ENCODE assay signal across 25 mouse cellular contexts in genomic region chr3:131191454-131191853, GRCm38 (mm10).
A peak's percentile ranks its signal among the peaks of the same experiment; 100 is the strongest.
DNase-seq lines count a peak whose midpoint lies in the region; ATAC-seq and TF ChIP-seq lines count a peak whose summit lies in the region.
"Had no signal": no experiment of that assay in that cellular context is flagged by ENCODE, and none has a peak within 500 bp of the region (broad histone marks: within the 10 kb centered on the region; RNA-seq: fewer than 3 reads in every experiment).

No protein-coding gene starts in this region.

- whole genome bisulfite sequencing in midbrain, embryonic 12.5 days = 83% methylated on average over 7 of the region's 7 CpGs
- WGBS in midbrain, postnatal 0 days = 78% methylated on average over 7 of the region's 7 CpGs

- no peak overlapping the region for H3K27ac ChIP-seq in midbrain, embryonic 12.5 days (replicated peaks)
- no peak overlapping the region for H3K27ac ChIP-seq in midbrain, postnatal 0 days (ENCODE audit: low read depth, low read length)
- H3K27ac ChIP-seq: embryonic facial prominence, embryonic 12.5 days; hindbrain, embryonic 12.5 days; limb, embryonic 10.5 days; limb, embryonic 15.5 days; liver, embryonic 13.5 days had no signal

- no peak overlapping the region for H3K4me3 ChIP-seq in midbrain, embryonic 12.5 days
- no peak overlapping the region for H3K4me3 ChIP-seq in midbrain, postnatal 0 days (ENCODE audit: low read depth, low read length)
- H3K4me3 ChIP-seq: embryonic facial prominence, embryonic 12.5 days; hindbrain, embryonic 12.5 days; limb, embryonic 10.5 days; limb, embryonic 15.5 days; liver, embryonic 13.5 days had no signal

- H3K4me1 ChIP-seq in midbrain, embryonic 12.5 days = 0 out of 2 replicates have a peak, but pooled peaks cover 4% of the 10 kb centered on the region
- H3K4me1 ChIP-seq in midbrain, postnatal 0 days (ENCODE audit: insufficient read depth, low read length) = no peaks in the 10 kb centered on the region
- H3K4me1 ChIP-seq: liver, embryonic 13.5 days had no signal

- peak; percentile 82 for DNase-seq in heart, adult 11 months
- DNase-seq in heart, postnatal 4 days = no peak
- DNase-seq in midbrain, postnatal 0 days (ENCODE audit: low spot score) = no peak
- DNase-seq in adipocyte (ENCODE audit: low spot score) = peak; percentile 26
- no peak for DNase-seq in cerebellum, postnatal 36 days
- DNase-seq: adrenal gland, postnatal 10 days; B cell, adult 2 months; cerebellum, adult 9-10 months; embryo, embryonic 11 days; heart, postnatal 14 days; kidney, adult 11 months; kidney, postnatal 14 days; layer of hippocampus, adult 9-11 months; liver, embryonic 13.5 days; lung, adult 18-20 months; lung, postnatal 10 days; retina, postnatal 1 day; right cerebral cortex, postnatal 14 days; thymus, postnatal 4 days had no signal

- H3K9me3 ChIP-seq in midbrain, embryonic 12.5 days = no peaks in the 10 kb centered on the region
- no peaks in the 10 kb centered on the region for H3K9me3 ChIP-seq in midbrain, postnatal 0 days (ENCODE audit: low read length)
- H3K9me3 ChIP-seq: embryonic facial prominence, embryonic 12.5 days; hindbrain, embryonic 12.5 days; limb, embryonic 10.5 days; limb, embryonic 15.5 days; liver, embryonic 13.5 days had no signal

- no peak for TF ChIP-seq CTCF in midbrain, postnatal 0 days (IDR thresholded peaks at IDR 0.05)

- peaks cover 27% of the 10 kb centered on the region; the same call in 1 of the 2 replicates for H3K36me3 ChIP-seq in midbrain, embryonic 12.5 days
- no peaks in the 10 kb centered on the region for H3K36me3 ChIP-seq in midbrain, postnatal 0 days (ENCODE audit: insufficient read depth, low read length)
- H3K36me3 ChIP-seq: hindbrain, embryonic 12.5 days; liver, embryonic 13.5 days had no signal

- no peak overlapping the region for H3K9ac ChIP-seq in midbrain, embryonic 12.5 days (replicated peaks)
- no peak overlapping the region for H3K9ac ChIP-seq in midbrain, postnatal 0 days (replicated peaks; ENCODE audit: low read length, poor library complexity, severe bottlenecking)
- H3K9ac ChIP-seq: embryonic facial prominence, embryonic 12.5 days; hindbrain, embryonic 12.5 days; limb, embryonic 15.5 days; liver, embryonic 13.5 days had no signal

- ATAC-seq in midbrain, embryonic 12.5 days (ENCODE audit: low FRiP score, low read depth) = peak; percentile 34; the same call in 1 of the 2 replicates
- ATAC-seq in midbrain, postnatal 0 days (ENCODE audit: low FRiP score) = no peak
- ATAC-seq: inflammation-experienced regulatory T-cells, adult 6 months had no signal

- H3K4me2 ChIP-seq in midbrain, embryonic 12.5 days (replicated peaks) = no peak overlapping the region
- no peak overlapping the region for H3K4me2 ChIP-seq in midbrain, postnatal 0 days (ENCODE audit: low read depth, low read length, poor library complexity, severe bottlenecking)
- H3K4me2 ChIP-seq: embryonic facial prominence, embryonic 12.5 days; hindbrain, embryonic 12.5 days; limb, embryonic 15.5 days; liver, embryonic 13.5 days had no signal

- no peaks in the 10 kb centered on the region for H3K27me3 ChIP-seq in midbrain, embryonic 12.5 days
- H3K27me3 ChIP-seq in midbrain, postnatal 0 days (ENCODE audit: insufficient read depth, low read length) = no peaks in the 10 kb centered on the region
- H3K27me3 ChIP-seq: embryonic facial prominence, embryonic 12.5 days; hindbrain, embryonic 12.5 days; limb, embryonic 15.5 days had no signal

Comparison
In these comparisons a context has a peak if more than half of its experiments do, and no peak if none do; other contexts are left out.
1. DNase-seq: peak in heart, adult 11 months (single experiment) and adipocyte (single experiment); none in heart, postnatal 4 days (single experiment), midbrain, postnatal 0 days (single experiment) and cerebellum, postnatal 36 days (0 of 2).